Mouse (Mus musculus) stomach, adult 2 months (tissue): ENCODE results near the gene Nutf2. TPM values are rescaled to one million over a fixed set of nuclear protein-coding genes. Genes with fewer than 3 reads are reported as not detected.

Source experiments
- polyA plus RNA-seq: library from polyadenylated mRNA; depleted of rRNA; stranded (reverse); fragments of >200 nt; gene quantifications from 2 replicates; pipeline ENCODE4 v1.2.3, GENCODE M21; 2012; rRNA removed

Nutf2 gene
- 2.5 and 9.7 TPM in 2 replicates for polyA plus RNA-seq

DNA sequence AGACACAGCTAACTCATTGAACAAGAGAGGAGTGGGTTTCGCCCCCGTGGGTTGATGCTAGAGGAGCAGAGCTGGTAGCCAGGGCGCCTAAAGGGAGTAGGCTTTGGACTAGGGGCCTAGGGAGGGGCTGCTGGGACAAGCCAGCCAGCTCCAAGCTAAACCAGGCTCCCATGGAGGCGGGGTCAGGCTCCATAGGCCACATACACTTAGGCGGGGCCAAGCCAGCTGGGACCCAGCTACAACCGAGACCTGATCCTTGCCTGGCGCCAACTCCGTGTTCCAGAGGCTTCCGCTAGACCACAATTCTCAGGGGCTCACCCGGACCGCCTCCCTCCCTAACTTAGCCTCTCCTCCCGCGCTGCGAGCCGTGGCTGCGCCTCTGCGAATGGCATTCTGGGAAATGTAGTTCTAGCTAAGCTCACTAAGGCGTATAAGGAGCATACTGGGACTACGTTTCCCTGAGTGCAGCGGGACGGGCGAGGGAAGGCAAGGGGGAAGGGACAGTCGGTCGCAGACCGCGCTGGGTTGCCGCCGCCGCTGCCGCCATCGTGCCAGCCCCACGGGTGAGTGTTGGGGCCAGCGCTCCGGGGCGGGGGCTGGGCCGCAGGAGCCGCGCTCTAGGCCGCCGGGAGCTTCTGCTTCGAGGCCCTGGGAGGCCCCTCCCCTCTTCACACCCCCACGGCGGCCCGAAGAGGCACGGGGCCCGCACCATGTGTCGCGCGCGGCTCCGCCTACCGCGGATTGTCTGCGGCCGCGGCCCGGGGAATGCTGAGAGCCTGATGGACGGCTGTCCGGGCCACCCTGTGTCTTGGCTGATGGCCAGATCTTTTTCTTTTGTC lies at the start of gene Nutf2:
Gene Nutf2 (plus strand): TSS at position 438 of the 839 bp plus-strand sequence.

DNA sequence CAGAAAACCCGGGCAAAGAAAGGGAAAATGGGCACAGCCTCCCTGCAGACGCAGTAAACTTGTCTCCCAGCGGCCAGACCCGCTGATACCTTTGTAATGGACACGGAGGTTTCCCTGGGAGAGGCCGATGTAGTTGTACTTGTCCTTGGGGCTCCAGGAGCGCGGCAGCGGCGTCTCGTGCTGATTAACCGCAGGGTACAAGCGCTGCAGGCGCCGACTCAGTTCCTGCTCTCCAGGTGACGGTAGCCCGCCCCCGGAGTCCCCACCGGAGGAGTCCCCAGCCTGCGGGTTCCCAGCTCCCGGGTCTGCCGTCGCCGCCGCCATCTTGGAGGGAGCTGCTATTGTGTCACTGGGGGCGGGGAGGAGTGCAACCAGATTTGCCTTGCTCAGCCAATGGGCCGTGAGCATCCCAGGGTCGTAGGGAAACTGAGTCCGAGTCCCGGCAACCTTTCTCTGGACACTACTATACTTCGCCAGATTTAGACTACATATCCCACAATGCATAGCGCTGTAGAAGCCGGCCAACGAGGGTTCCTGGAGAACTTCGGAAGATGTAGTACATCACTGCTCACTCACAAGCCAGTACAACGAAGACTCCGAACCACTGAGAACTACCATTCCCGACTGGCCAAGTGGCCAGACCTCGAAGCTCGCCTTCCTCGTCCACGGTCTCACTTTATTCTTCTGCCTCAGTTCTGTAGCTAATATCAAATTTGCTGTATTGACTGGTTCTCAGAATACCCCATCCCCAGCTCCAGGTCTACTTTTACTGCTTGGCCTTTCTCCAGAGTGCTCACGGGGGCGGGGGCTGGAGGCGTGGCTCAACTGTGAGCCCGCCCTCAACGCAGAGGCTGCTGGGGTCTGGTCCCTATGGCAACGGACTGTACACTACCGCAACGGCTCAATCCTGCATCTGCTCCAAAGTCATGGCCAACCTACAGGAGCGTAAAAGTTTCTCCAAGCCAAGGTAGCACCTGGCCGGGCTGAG lies 33.2 kb upstream of the Nutf2 start, which contains the start of the genes Ranbp10 and Tsnaxip1:
Gene Ranbp10 (minus strand): TSS at position 490 of the 988 bp plus-strand sequence.
Gene Tsnaxip1 (plus strand): TSS at position 871 of the 988 bp plus-strand sequence.

DNA sequence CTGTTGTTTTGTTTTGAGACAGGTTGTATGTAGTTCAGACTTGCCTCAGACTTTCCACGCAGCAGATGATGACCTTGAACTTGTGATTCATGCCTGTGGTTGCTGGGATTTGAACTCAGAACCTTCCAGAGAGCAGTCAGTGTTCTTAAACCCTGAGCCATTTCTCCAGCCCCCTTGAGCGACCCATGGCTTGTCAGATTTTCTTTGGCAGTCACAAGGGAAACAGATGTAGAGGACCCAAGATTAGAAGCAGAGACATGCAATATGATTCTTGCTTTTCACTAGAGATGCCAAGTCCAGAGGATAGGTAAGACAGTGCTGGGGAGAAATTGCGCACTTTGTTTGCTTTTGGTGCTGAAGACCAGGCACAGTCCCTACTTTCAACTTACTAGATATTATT lies 7.2 kb upstream of the Nutf2 start, which contains the start of gene Cenpt:
Gene Cenpt (minus strand): TSS at position 101 of the 400 bp plus-strand sequence.

DNA sequence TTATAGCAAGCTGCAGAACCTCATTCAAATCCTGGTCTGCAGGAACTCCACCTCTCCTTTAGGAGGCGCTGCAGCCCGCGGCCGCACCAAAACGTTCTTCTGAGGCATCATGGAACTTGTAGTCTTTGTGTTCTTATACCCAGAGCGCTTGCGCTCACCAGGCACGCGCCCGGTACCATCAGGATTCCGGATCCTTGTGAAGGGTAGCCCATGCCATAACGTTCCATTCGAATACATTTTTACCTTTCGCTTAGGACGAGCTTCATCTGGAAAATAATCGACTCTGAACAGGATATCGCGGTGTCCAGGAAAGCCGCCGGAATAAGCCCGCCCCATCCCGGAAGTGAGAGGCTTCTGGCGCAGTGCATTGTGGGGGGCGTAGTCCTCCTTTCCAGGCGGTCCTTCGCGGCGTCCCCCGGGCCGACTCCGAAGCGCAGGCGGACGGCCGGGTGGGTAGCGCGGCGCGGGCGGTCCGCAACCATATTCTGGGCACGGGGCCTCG lies 5.6 kb upstream of the Nutf2 start, which contains the start of gene Thap11:
Gene Thap11 (plus strand): TSS at position 418 of the 502 bp plus-strand sequence.

DNA sequence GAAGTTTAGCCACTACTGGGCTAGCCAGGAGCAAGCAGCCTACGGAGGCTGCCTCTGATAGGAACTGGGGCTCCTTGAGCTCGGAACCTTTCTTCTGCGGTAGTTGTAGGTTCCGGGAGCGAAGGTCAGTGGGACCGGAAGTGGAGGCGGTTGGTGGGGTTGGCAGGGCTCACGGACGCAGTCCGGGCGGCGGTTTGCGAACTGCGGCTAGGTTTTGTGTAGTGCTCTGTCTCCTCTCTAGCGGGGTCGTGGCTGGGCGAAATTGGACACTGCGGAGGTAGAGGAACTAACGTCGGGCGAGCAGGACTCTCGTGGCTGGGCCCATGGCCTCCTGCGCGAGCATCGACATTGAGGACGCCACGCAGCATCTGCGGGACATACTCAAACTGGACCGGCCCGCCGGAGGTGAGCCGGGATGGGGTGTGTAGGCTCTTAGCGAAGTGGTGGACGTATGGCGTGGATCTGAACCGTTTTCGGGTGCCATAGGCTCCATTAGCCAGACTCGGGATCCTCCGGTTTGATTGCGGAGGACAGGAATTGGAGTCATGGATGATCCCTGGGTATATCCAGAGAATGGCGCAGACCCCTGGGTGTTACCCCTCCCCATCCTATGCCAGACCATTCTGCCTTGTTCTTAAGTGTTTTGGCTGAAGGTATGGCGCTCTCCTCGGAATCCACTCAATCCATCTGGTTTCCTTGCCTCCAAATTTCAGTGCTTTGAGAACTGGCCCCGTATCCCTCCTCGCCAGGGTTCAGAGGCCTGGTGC lies 20.6 kb downstream of the Nutf2 start, which contains the start of gene Edc4:
Gene Edc4 (plus strand): TSS at position 128 of the 767 bp plus-strand sequence.

DNA sequence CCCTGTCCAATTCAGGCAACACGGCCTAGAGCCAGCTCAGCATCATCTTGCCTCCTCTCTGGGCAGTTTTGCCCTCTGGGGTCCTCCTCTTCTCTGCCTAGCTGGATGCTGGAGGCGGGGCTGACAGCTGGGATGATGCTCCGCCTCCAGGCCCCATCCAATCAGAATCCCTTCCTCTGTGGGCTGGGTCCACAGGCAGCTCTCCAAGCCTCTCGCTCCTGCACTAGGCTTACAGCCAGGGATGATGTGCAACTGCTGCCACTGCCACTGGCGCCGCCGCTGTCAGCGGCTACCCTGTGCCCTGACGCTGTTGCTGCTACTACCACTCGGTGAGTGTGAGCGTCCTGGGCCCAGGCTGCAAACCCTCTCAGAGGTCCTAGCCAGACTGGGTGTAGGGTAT lies 33.0 kb downstream of the Nutf2 start, which contains the start of gene Nrn1l:
Gene Nrn1l (plus strand): TSS at position 229 of the 400 bp plus-strand sequence.

DNA sequence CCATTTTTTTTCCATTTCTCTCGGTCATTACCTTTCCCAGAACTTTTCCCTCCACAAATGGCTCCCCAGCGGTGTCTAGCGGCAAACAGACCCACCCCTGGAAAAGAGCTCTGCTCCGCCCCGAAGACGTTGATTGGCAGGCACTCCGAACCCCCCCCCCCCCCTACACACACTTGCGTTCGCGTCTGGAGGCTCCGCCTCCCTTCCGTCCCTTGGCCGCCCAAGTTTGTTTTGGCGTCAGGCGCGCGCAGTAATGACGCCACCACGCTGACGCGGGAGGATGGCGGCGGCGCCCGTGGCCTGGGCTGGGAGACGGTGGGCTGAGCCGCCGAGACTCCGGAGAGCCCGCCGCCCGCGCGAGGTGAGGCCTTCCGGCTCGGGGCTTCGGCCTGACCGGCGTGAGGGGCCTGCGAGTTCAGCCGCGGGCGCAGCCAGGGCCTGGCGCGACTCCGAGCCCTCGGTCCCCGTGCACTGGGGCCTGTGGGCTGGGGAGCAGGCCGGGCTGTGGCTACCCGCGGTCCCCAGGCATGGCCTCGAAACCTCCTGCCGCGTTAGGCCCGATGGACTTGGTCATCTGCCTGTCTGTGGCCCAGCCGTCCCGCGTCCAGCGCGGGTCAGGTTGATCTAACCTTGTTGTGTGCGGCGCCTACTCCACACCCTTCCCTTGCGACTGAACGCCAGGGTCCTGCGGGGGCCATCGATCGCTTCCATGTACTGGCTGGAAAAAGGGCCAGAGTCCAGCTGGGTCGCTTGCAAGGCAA lies 40.0 kb downstream of the Nutf2 start, which contains the start of gene Pskh1:
Gene Pskh1 (plus strand): TSS at position 262 of the 761 bp plus-strand sequence.

Other genes starting within 250 kb of the Nutf2 start
- 3.0 and 5.4 TPM in 2 replicates for gene Ctcf, start 224.0 kb upstream of the Nutf2 start, polyA plus RNA-seq
- 0.28 and 0.55 TPM in 2 replicates for gene Agrp, start 223.2 kb upstream of the Nutf2 start, polyA plus RNA-seq
- gene Carmil2, start 174.3 kb upstream of the Nutf2 start, polyA plus RNA-seq: 0.63 and 0.81 TPM in 2 replicates
- gene Acd, start 159.5 kb upstream of the Nutf2 start, polyA plus RNA-seq: 26.4 and 27.8 TPM in 2 replicates
- gene Pard6a, start 159.4 kb upstream of the Nutf2 start, polyA plus RNA-seq: 11.7 and 17.9 TPM in 2 replicates
- gene 4933405L10Rik, start 152.9 kb upstream of the Nutf2 start, polyA plus RNA-seq: 0.09 TPM in 1 of 2 replicates, not detected in the other
- 5.2 and 5.7 TPM in 2 replicates for gene Enkd1, start 152.4 kb upstream of the Nutf2 start, polyA plus RNA-seq
- 5.3 and 5.6 TPM in 2 replicates for gene Gfod2, start 101.9 kb upstream of the Nutf2 start, polyA plus RNA-seq
- gene Ranbp10, start 33.2 kb upstream of the Nutf2 start, polyA plus RNA-seq: 10.5 and 10.6 TPM in 2 replicates
- gene Tsnaxip1, start 32.8 kb upstream of the Nutf2 start, polyA plus RNA-seq: not detected in 2 replicates
- 6.6 and 6.7 TPM in 2 replicates for gene Cenpt, start 7.3 kb upstream of the Nutf2 start, polyA plus RNA-seq
- 26.9 and 36.7 TPM in 2 replicates for gene Thap11, start 5.4 kb upstream of the Nutf2 start, polyA plus RNA-seq
- gene Edc4, start 20.3 kb downstream of the Nutf2 start, polyA plus RNA-seq: 29.6 and 40.6 TPM in 2 replicates
- gene Nrn1l, start 33.0 kb downstream of the Nutf2 start, polyA plus RNA-seq: 1.5 and 2.0 TPM in 2 replicates
- gene Pskh1, start 39.9 kb downstream of the Nutf2 start, polyA plus RNA-seq: 13.3 and 13.9 TPM in 2 replicates
- gene Ctrl, start 73.3 kb downstream of the Nutf2 start, polyA plus RNA-seq: 0.86 and 1.3 TPM in 2 replicates
- gene Psmb10, start 77.9 kb downstream of the Nutf2 start, polyA plus RNA-seq: 56.1 and 73.9 TPM in 2 replicates
- gene Lcat, start 82.8 kb downstream of the Nutf2 start, polyA plus RNA-seq: 1.1 and 1.5 TPM in 2 replicates
- 11.7 and 12.5 TPM in 2 replicates for gene Slc12a4, start 105.5 kb downstream of the Nutf2 start, polyA plus RNA-seq
- 0.08 TPM in 1 of 2 replicates, not detected in the other for gene Dpep3, start 118.8 kb downstream of the Nutf2 start, polyA plus RNA-seq
- 1.2 and 2.2 TPM in 2 replicates for gene Dus2, start 130.8 kb downstream of the Nutf2 start, polyA plus RNA-seq
- not detected in 2 replicates for gene Dpep2nb, start 145.4 kb downstream of the Nutf2 start, polyA plus RNA-seq
- gene Ddx28, start 151.3 kb downstream of the Nutf2 start, polyA plus RNA-seq: 3.3 and 4.3 TPM in 2 replicates
- gene Nfatc3, start 198.3 kb downstream of the Nutf2 start, polyA plus RNA-seq: 3.7 and 5.8 TPM in 2 replicates